Mouse (Mus musculus) regulatory T cell (primary cell): ENCODE data around the gene Man2a2.
"Not testable (repeated sequence)": the region's sequence is repeated elsewhere in the genome, so short reads cannot be mapped to it uniquely, and the experiment has no call there.

Experiments used
- in situ Hi-C: fragments of 300-600 bp; cut with MboI, MseI; formaldehyde crosslinking; loops from one replicate; pipeline ENCODE4 v1.15.1; 2025; ENCODE audit warnings: high pct_unique_total_duplicates

Man2a2 gene

DNA sequence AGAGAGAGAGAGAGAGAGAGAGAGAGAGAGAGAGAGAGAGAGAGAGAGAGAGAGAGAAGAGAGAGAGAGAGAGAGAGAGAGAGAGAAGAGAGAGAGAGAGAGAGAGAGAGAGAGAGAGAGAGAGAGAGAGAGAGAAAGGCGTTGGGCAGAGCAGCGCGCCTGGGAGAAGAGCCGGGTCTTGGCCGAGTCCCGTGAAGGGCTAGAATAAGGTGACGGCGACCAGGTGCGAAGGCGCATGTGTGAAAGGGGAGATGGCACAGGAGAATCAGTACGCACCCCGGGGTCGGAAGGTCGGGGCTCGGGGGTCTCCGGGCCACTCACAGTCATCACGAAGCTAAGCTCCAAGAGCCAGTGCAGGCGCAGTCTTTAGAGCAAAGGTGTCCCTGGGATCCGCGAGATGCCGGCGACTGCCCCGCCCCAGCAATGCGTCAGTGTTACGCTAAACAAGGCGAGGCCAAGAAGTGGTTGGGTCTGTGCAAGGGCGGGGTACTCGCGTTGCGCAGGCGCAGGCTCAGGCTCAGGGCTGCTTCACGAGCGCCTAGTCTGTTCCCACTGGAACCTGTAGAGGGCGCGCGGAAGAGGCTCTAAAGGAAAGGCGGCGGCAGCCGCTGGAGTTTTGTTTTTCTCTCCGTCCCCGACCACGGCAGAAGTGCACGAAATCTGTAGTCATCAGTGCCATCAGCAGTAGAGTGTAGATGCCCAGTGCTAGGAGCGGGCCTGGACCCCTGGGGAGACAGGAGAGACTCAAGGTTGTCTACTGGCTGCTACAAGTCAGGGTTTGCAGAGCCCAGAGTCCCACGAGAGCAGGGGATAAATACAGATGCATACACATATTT, 31.2 kb downstream of the Man2a2 start:
- in situ Hi-C loops, result loop anchor here (5.0 kb wide), 1 partner anchor 37 kb away; no protein-coding TSS in a partner anchor

DNA sequence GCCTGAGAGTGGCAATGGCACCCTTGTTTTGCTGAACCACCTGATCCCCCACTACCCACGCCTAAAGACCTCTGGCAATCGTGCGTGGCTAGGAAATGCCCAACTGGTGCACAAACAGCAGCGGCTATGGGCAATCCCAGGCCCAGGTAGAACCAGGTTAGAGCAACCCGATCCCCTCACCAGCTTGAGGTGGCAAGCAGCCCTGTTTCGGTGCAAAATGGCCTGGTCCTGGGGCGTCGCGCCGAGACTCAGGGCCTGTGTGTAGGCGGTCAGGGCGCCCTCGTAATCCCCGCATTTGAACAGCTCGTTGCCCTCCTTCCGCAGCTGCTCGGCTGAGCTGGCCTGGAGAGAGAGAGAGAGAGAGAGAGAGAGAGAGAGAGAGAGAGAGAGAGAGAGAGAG, 31.8 kb downstream of the Man2a2 start:
- in situ Hi-C loops, result no loop called here

DNA sequence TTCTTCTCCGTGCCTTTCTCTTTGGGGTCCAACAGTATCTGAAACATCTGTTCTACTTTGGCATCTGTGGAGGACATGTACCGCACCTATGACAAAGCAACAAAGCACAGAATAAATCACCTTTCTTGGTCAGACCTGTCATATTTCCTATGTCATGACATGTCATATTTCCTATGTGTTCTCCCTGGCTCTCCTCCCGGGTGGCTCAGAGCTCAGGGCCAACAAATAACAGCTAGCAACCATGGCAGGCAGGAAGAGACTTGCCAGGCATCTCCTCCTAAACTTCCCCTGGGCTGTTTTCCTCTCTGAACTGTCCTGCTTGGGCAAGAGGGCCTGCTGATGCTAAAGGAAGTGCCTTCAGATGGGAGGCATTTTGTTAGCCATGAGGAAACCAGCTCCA, 34.2 kb downstream of the Man2a2 start:
- in situ Hi-C loops, result no loop called here

DNA sequence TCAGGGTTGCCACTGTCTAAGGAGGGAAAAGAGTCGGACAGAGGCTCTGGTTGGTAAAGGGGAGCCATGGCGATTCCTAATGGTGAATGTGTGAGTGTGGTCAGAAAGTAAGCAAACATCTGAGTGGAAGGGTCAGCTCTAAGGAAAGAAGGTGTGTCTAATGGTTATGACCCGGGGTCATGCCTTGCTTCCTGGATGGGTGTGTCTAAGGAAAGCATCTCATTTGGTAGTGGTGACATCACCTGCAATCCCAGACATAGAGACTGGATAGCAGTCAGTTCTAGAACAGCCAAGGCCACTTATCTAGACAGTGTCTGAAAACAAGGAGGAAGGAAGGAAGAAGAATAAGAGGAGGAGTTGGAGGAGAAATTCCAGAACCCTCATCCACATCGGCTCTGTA, 36.3 kb downstream of the Man2a2 start:
- in situ Hi-C loops, result no loop called here

DNA sequence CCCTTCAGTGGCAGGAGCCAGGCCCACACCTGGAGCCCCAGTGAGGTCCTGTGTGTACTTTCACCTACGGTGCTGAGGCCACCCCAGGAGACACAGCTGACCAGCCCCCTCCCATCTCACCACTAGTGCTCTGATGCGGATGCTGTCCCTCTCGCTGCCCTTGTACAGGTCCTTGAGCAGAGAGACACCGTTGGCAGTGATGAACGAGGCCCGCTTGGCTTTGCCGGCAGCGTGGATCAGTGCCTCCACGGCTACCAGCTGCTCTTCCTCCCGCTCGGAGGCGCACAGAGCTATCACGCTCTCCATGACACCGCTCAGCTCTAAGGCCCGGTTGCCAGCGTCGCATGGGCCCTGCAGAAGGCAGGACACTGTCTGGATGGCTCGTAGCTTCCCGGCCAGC, 39.7 kb downstream of the Man2a2 start:
- in situ Hi-C loops, result no loop called here

DNA sequence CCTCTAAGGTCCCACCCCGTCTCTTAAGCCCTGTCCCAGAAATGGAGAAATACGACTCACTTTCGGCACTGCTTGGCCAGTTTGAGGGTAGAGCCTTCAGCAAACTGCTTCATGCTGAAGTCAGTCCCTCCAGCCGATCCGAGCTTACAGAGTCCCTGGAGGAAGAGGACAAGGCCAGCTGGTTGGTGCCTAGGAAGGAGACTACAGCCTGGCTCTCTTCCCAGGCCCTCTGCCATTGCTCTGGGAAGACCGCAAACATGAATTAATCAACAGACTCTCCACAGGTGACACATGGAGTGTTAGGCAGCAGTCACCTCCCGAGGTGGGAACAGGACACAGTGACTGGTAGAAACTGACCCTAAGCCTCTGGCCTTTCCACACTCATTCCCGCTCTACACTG, 40.9 kb downstream of the Man2a2 start:
- in situ Hi-C loops, result no loop called here

DNA sequence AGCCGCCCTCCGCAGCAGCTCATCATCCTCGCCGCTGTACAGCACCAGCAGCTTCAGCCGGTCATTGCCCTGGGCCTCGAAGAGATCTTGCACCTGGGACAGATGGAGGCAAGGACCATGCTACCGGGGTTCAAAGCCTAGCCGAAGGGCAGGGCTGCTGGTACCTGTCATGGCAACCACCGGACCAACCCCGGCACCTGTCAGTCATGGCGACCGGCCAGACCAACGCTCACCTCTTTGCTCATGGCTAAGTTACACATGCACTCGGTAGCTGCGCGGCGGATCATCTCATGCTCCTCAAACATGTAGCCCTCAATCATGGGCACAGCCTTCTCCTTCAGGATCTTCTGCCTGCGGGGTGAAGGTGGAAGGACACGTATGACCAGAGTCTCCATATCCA, 45.1 kb downstream of the Man2a2 start:
- in situ Hi-C loops, result no loop called here

DNA sequence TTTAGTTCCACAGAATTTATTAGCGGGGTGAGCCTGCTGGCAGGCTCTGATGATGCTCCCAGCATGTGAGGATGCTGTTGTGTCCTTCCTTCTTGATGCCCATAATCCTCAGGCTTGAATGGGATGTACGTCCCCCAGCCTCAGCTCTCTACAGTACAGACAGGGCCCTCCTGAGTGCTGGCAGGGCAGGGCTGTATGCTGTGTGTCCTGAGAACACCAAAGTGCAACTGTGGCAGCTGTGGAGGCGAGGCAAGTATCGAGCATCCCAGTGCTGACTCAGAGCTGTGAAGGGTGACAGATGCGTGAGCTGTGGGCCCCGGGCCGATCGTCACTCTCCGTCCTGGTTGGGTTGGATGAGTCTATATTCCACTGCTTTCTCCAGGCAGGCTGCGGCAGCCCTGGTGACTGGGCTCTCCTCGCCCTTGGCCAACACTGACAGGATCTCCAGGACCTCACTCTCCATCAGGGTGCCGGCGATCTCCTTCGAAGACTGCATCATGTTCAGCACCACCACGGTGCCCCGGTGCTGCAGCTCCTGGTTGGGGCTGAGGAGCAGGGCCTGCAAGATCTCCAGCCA, 45.8 kb downstream of the Man2a2 start:
- in situ Hi-C loops, result no loop called here

DNA sequence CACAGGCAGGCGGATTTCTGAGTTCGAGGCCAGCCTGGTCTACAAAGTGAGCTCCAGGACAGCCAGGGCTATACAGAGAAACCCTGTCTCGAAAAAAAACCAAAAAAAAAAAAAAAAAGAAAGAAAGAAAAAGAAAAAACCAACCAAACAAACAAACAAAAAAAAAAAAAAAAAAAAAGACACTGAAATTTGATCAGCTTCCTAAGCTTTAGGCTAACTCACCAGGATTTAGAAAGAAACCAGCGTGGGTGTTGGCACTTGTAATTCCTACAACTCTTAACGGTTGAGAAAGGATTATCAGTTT, 46.4 kb downstream of the Man2a2 start:
- in situ Hi-C loops, result not testable (repeated sequence)

DNA sequence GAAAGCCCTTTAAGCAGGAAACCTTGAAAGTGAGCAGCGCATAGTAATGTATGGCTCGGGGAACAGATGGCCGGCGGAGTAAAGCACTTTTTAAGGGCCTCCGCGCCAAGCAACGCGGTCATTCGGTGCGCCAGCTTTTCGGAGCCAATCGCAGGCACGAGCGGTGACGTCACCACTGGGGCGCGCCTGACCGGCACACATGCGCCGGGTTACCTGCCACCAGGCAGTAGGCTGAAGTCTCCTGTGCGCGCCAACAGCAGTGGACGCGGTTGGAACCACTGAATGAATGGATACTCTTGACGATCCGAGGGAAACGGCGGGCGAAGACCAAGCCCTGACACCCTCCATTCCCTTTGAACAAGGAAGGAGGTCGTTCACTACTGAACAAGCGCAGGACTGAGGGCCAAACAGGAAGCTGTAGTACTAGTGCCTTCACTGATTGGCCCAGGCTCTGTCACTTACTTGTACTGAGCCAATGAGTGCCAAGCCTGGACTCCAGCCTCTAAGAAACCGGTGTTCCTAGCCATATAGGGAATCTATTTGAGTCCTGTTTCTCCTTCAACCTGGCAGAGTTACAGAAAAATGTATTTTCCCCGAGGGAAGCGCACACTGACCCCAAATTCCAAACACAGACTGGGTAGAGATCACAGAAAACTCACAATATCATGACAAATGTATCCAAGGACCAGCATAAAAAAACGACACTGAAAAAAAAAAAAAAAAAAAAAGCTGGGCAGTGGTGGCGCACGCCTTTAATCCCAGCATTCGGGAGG, 46.9 kb downstream of the Man2a2 start, which contains the start of gene Rccd1:
Rccd1 (minus strand) TSS at position 412 of the 773 bp plus-strand sequence.
- in situ Hi-C loops, result no loop called here

DNA sequence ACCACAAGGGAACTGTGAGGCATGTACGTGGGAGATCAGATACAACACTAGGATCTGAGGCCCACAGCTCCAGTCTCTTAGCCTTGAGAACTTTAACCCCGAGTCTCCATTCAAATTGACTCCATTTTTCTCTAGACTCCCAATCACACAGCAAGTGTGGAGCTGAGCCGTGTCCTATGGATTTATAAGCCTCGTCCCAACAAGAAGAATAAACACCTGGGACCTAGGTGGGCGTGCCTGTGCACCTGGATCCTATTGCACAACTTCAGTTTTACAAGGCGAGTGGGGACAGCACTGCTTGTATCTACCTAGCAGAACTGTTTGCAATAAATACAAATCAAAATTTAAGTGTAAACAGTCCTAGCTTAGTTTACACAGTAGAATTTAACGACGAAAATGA, 47.8 kb downstream of the Man2a2 start:
- in situ Hi-C loops, result no loop called here

DNA sequence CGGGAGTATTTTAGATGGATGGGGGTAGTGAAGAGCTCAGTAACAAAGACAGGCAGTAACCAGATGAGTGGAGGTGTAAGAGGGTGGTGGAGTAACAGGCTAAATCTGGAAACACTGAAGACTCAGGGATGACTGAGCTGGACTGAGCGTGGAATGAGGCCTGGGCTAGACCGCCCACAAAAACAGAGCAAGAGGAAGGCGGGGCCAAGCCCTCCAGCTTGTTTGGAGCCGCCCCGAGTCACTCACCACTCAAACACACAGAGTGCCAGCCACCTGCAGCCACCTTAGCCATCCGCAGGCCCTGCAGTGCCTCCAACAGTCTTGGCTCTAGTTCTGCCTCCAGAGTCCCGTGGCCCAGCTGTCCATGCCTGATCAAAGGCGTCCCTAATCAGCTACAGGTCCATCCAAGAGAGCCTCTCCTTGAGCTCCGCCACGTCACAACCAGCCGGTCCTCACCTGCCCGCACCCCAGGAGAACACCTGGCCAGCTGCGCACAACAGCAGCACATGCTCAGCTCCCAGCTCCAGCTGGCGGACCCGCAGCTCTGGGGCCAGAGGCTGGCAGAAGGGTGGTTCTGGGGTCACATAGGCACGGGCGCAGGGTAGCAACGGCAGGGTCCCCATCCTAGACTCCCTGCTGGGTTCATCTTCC, 51.2 kb downstream of the Man2a2 start:
- in situ Hi-C loops, result no loop called here

DNA sequence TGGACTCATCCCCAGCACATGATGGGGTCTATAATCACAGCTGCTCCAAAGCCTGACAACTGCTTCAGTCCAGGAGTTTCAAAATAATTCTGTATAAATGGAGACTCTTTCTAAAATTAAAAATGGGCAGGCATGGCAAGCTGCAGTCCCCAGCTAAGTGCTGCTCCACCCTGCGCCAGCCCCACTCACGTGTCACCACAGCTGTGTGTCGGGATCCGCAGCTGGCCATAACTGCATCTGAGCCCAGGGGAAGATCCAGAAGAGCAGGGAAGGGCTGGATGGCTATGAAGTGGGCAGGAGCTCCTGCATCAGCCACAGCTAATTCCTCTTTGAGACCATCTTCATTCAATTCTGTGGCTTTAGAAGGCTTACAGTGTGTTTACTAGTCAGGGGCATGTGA, 52.5 kb downstream of the Man2a2 start:
- in situ Hi-C loops, result no loop called here

DNA sequence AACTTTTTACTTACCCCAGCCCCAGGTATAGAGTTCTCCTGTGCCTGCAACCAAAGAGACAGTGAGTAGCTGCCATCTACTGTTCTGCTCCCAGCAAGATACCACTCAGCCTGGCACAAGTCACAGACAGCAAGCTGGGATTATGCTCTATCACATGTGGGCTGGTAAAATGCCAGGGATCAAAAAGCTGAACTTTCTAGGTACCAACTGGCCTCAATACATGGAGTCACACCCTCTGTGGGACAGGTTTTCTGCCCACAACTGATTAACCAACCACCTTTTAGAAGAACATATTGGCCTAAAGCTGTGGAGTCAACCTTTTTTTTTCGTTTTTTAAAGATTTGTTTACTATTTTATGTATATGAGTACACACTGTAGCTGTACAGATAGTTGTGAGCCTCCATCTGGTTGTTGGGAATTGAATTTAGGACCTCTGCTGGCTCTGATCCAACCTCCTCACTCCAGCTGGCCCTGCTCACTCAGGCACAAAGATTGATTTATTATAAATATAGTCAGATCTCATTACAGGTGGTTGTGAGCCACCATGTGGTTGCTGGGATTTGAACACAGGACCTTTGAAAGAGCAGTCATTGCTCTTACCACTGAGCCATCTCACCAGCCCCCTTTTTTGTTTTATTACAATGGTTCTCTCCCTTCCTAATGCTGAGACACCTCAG, 53.6 kb downstream of the Man2a2 start:
- in situ Hi-C loops, result no loop called here

DNA sequence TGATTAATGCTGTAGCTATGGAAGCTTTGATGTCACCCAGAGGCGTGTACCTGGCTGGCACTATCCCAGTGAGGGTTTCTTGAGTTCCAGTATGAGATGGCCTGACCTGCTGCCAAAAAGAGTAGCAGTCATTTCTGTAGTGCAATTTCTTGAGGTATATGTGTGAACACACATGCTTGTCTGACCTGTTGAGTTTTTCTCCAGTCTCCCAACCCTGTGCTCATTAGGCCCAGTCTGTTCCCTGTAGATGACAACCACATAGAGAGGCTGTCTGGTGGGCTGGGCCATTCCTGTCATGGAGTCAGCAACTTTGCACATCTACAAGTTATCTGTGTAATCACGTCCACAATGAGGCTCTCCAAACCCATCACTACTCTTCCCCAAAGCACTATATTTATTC, 55.4 kb downstream of the Man2a2 start:
- in situ Hi-C loops, result no loop called here

DNA sequence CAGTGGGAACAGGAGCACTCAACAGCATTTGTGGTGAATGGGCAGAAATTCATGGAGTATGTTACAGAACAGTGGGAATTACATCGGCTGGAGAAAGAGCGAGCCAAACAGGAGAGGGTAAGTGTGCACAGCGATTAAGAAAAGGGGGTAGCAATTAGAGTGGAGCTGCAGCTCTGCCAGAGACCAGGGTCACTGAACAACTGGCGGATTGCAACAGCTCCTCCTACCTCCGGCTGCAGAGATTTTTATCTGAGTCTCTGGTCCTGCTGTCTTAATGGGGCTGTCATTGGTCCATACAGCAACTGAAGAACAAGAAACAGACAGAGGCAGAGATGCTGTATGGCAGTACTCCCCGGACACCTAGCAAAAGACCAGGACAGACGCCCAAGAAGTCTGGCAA, 60.4 kb downstream of the Man2a2 start:
- in situ Hi-C loops, result no loop called here

DNA sequence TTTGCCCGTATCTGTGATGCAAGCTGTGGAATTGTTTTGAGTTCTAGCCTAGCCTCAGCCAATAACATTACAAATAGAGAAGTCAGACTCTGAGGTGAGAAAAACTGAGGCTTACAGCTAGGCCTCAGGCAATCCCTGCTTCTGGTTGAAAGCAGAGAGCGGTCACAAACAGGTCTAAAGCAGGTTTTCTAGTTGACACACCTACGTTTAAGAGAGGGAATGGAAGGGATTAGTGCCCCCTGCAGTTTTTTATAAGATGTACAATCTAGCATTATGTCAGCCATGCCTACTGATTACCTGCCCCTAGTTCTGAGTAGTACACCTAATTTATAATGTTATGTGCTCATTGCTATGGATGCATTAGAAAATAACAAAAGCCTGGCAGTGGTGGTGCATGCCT, 63.4 kb downstream of the Man2a2 start:
- in situ Hi-C loops, result no loop called here

DNA sequence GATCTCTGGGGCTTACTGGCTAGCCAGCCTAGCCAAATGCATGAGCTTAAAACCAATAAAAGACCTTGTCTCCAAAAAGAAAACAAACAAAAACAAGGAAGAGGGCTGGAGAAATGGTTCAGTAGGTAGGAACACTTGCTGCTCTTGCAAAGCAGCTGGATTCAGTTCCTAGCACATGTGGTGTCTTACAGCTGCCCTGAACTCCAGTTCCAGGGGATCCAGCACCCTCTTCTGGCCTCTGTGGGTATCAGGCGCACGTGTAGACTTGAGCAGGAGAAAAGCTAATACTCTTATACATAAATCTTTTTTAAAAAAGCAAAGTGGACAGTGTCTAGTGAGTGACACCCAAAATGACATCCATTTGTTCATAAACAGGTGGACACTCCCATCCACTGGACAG, 69.7 kb downstream of the Man2a2 start:
- in situ Hi-C loops, result no loop called here

DNA sequence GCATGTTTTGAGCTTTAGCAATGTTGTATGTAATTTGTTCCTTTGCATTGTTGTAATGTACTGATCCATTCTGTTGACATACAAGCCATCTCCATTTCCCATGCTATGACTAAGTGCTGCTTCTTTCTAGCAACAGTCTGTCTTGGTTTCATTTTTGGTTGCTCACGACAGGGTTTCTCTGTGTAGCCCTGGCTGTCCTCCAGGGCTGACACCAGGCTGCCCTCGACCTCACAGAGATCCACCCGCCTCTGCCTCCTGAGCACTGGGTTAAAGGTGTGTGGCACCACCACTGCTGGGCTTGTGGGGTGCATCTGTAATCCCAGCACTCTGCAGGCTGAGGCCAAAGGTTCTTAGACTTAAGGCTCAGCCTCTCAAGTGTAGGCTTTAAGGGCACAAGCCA, 71.6 kb downstream of the Man2a2 start:
- in situ Hi-C loops, result no loop called here
